12 mouse cellular contexts compared by ENCODE assay signal in genomic region chr19:21479183-21480052, GRCm38 (mm10). TPM values are rescaled to one million over a fixed set of nuclear protein-coding genes. Genes with fewer than 3 reads are reported as not detected.
A peak's percentile ranks its signal among the peaks of the same experiment; 100 is the strongest.
DNase-seq lines count a peak whose midpoint lies in the region; ATAC-seq and TF ChIP-seq lines count a peak whose summit lies in the region.
"Had no signal": no experiment of that assay in that cellular context is flagged by ENCODE, and none has a peak within 500 bp of the region (broad histone marks: within the 10 kb centered on the region; RNA-seq: fewer than 3 reads in every experiment).

No protein-coding gene starts in this region.

- no peaks in the 10 kb centered on the region for H3K9me3 ChIP-seq in hindbrain, embryonic 13.5 days
- H3K9me3 ChIP-seq in hindbrain, embryonic 11.5 days (ENCODE audit: control insufficient read depth, low read length), result no peaks in the 10 kb centered on the region
- no peaks in the 10 kb centered on the region for H3K9me3 ChIP-seq in midbrain, embryonic 16.5 days (replicated peaks; ENCODE audit: control insufficient read depth, low read length, poor library complexity, severe bottlenecking)
- H3K9me3 ChIP-seq: liver, embryonic 13.5 days had no signal

- H3K27ac ChIP-seq in hindbrain, embryonic 13.5 days, result no peak overlapping the region
- no peak overlapping the region for H3K27ac ChIP-seq in hindbrain, embryonic 11.5 days (ENCODE audit: low read depth, low read length)
- H3K27ac ChIP-seq in midbrain, embryonic 16.5 days (ENCODE audit: low read length), result peak overlapping the region; percentile 74
- H3K27ac ChIP-seq: liver, embryonic 13.5 days had no signal

- H3K9ac ChIP-seq in hindbrain, embryonic 13.5 days, result no peak overlapping the region
- H3K9ac ChIP-seq in hindbrain, embryonic 11.5 days (ENCODE audit: low read depth, low read length), result no peak overlapping the region
- no peak overlapping the region for H3K9ac ChIP-seq in midbrain, embryonic 16.5 days (ENCODE audit: low read depth, low read length)
- H3K9ac ChIP-seq: liver, embryonic 13.5 days had no signal

- peak; percentile 17; the same call in 1 of the 2 replicates for ATAC-seq in hindbrain, embryonic 13.5 days (ENCODE audit: low FRiP score)
- no peak for ATAC-seq in hindbrain, embryonic 11.5 days (ENCODE audit: low FRiP score)
- peak; percentile 82 for ATAC-seq in midbrain, embryonic 16.5 days
- ATAC-seq in activated CD4-positive, CD25-positive, alpha-beta regulatory T cell, adult 4 months, result no peak

- 62% methylated on average over 18 of the region's 18 CpGs for WGBS in hindbrain, embryonic 13.5 days
- WGBS in hindbrain, embryonic 11.5 days, result 73% methylated on average over 18 of the region's 18 CpGs
- 50% methylated on average over 18 of the region's 18 CpGs for whole genome bisulfite sequencing in midbrain, embryonic 16.5 days

- H3K4me3 ChIP-seq in hindbrain, embryonic 13.5 days, result no peak overlapping the region
- H3K4me3 ChIP-seq in hindbrain, embryonic 11.5 days (ENCODE audit: low read depth, low read length), result no peak overlapping the region
- no peak overlapping the region for H3K4me3 ChIP-seq in midbrain, embryonic 16.5 days (ENCODE audit: low read depth, low read length)
- H3K4me3 ChIP-seq: liver, embryonic 13.5 days had no signal

- no peak for TF ChIP-seq POLR2A in brain, embryonic 14.5 days (IDR thresholded peaks at IDR 0.05; ENCODE audit: borderline replicate concordance, extremely low read depth, insufficient read depth, insufficient read length, poor library complexity, severe bottlenecking)

- TF ChIP-seq CTCF in brain, embryonic 14.5 days (IDR thresholded peaks at IDR 0.05; ENCODE audit: borderline replicate concordance, extremely low read depth, insufficient read depth, insufficient read length), result no peak

- no peak for DNase-seq in hindbrain, embryonic 11.5 days (ENCODE audit: low spot score)
- peak; percentile 80 for DNase-seq in brain, embryonic 14.5 days (ENCODE audit: low read depth)
- peak; percentile 45 to 74 for DNase-seq in layer of hippocampus, adult 18-20 months (ENCODE audit: low spot score in 2 of 2)
- DNase-seq in kidney, adult 9 months, result no peak
- DNase-seq in lung, postnatal 10 days, result no peak
- DNase-seq: B cell, adult 2 months; embryo, embryonic 11 days; kidney, postnatal 4 days; liver, embryonic 13.5 days had no signal

- peaks cover 9% of the 10 kb centered on the region for H3K4me1 ChIP-seq in hindbrain, embryonic 13.5 days (replicated peaks)
- H3K4me1 ChIP-seq in hindbrain, embryonic 11.5 days (replicated peaks; ENCODE audit: control insufficient read depth, insufficient read depth, low read length), result no peaks in the 10 kb centered on the region
- H3K4me1 ChIP-seq in midbrain, embryonic 16.5 days (ENCODE audit: control insufficient read depth, insufficient read depth, low read length), result 0 out of 2 replicates have a peak, but pooled peaks cover 7% of the 10 kb centered on the region
- H3K4me1 ChIP-seq: liver, embryonic 13.5 days had no signal

- no peaks in the 10 kb centered on the region for H3K36me3 ChIP-seq in hindbrain, embryonic 13.5 days
- no peaks in the 10 kb centered on the region for H3K36me3 ChIP-seq in hindbrain, embryonic 11.5 days (ENCODE audit: control insufficient read depth, insufficient read depth, low read length)
- H3K36me3 ChIP-seq in midbrain, embryonic 16.5 days (ENCODE audit: control insufficient read depth, insufficient read depth, low read length), result no peaks in the 10 kb centered on the region
- H3K36me3 ChIP-seq: liver, embryonic 13.5 days had no signal

- no peak overlapping the region for H3K4me2 ChIP-seq in hindbrain, embryonic 13.5 days
- H3K4me2 ChIP-seq in hindbrain, embryonic 11.5 days (replicated peaks; ENCODE audit: low read depth, low read length), result no peak overlapping the region
- peak overlapping the region; percentile 31 for H3K4me2 ChIP-seq in midbrain, embryonic 16.5 days (ENCODE audit: low read length)
- H3K4me2 ChIP-seq: liver, embryonic 13.5 days had no signal

- H3K27me3 ChIP-seq in hindbrain, embryonic 13.5 days, result no peaks in the 10 kb centered on the region
- H3K27me3 ChIP-seq in hindbrain, embryonic 11.5 days (ENCODE audit: control insufficient read depth, insufficient read depth, low read length), result no peaks in the 10 kb centered on the region
- no peaks in the 10 kb centered on the region for H3K27me3 ChIP-seq in midbrain, embryonic 16.5 days (ENCODE audit: control insufficient read depth, insufficient read depth, low read depth, low read length)
- H3K27me3 ChIP-seq: liver, embryonic 13.5 days had no signal

RNA-seq across cellular contexts. Expression of gene Gda, which starts 6.2 kb away (rescaled TPM):
- 0.10 and 0.17 TPM in 2 replicates for polyA plus RNA-seq in hindbrain, embryonic 13.5 days (2015; fragmentation: Nextera tagmentation; extraction: Ambion mirVana)
- 0.08 and 0.38 TPM in 2 replicates for polyA plus RNA-seq in hindbrain, embryonic 11.5 days (2014; fragmentation: Nextera tagmentation; extraction: Ambion mirVana)
- 0.72 and 1.1 TPM in 2 replicates for polyA plus RNA-seq in brain, embryonic 14.5 days (2012; rRNA removed)
- 100 to 1,000 TPM; 113 to 128 TPM for total RNA-seq in layer of hippocampus, adult 18-20 months (2021)
- polyA plus RNA-seq in midbrain, embryonic 16.5 days (2015; fragmentation: Nextera tagmentation; extraction: Ambion mirVana), result 0.71 and 1.0 TPM in 2 replicates
- polyA plus RNA-seq in activated CD4-positive, CD25-positive, alpha-beta regulatory T cell, adult 4 months (2017; shearing (Covaris generic)), result under 1 TPM in 1 of 2 experiments, not detected in 1; 0.31 TPM

Comparison
In these comparisons a context has a peak if more than half of its experiments do, and no peak if none do; other contexts are left out.
1. ATAC-seq: peak in hindbrain, embryonic 13.5 days (single experiment) and midbrain, embryonic 16.5 days (single experiment); none in hindbrain, embryonic 11.5 days (single experiment) and activated CD4-positive, CD25-positive, alpha-beta regulatory T cell, adult 4 months (single experiment).
2. DNase-seq: peak in brain, embryonic 14.5 days (single experiment) and layer of hippocampus, adult 18-20 months (2 of 2); none in hindbrain, embryonic 11.5 days (single experiment), kidney, adult 9 months (single experiment) and lung, postnatal 10 days (single experiment).